ENCODE assay signal across 9 mouse cellular contexts in genomic region chr6:86885816-86886529, GRCm38 (mm10). TPM values are rescaled to one million over a fixed set of nuclear protein-coding genes. Genes with fewer than 3 reads are reported as not detected.
DNase-seq lines count a peak whose midpoint lies in the region; ATAC-seq and TF ChIP-seq lines count a peak whose summit lies in the region.
"Had no signal": no experiment of that assay in that cellular context is flagged by ENCODE, and none has a peak within 500 bp of the region (broad histone marks: within the 10 kb centered on the region; RNA-seq: fewer than 3 reads in every experiment).

No protein-coding gene starts in this region.

- no peak overlapping the region for H3K4me3 ChIP-seq in heart, embryonic 10.5 days
- no peak overlapping the region for H3K4me3 ChIP-seq in forebrain, postnatal 0 days (ENCODE audit: low read depth, low read length)

- TF ChIP-seq CTCF in forebrain, postnatal 0 days (IDR thresholded peaks at IDR 0.05; ENCODE audit: low read depth) = no peak

- H3K36me3 ChIP-seq in heart, embryonic 10.5 days = peaks cover 10% of the 10 kb centered on the region; the same call in 1 of the 2 replicates
- no peaks in the 10 kb centered on the region for H3K36me3 ChIP-seq in forebrain, postnatal 0 days (ENCODE audit: insufficient read depth)

- DNase-seq in gastrocnemius, postnatal 25 days = peak; percentile 46
- DNase-seq in gastrocnemius, postnatal 10 days = no peak
- DNase-seq in 416B (ENCODE audit: low read depth) = peak; percentile 66
- no peak for DNase-seq in heart, embryonic 10.5 days (ENCODE audit: low spot score)
- DNase-seq in kidney, postnatal 36 days = peak; percentile 18 to 46
- no peak for DNase-seq in spleen, postnatal 14 days (ENCODE audit: low spot score in 2 of 2)
- no peak for DNase-seq in forebrain, postnatal 0 days
- DNase-seq in thymus, adult 18-20 months = no peak
- DNase-seq: lung, postnatal 10 days had no signal

- H3K27ac ChIP-seq in heart, embryonic 10.5 days = 0 out of 2 replicates have a peak overlapping the region, but pooled peaks have one; percentile 4
- no peak overlapping the region for H3K27ac ChIP-seq in forebrain, postnatal 0 days (ENCODE audit: low read depth, low read length)

- ATAC-seq in forebrain, postnatal 0 days = no peak

- peaks cover 28% of the 10 kb centered on the region for H3K4me1 ChIP-seq in heart, embryonic 10.5 days
- no peaks in the 10 kb centered on the region for H3K4me1 ChIP-seq in forebrain, postnatal 0 days (ENCODE audit: insufficient read depth)

- H3K4me2 ChIP-seq in forebrain, postnatal 0 days (ENCODE audit: low read depth) = no peak overlapping the region

- H3K9ac ChIP-seq in forebrain, postnatal 0 days = no peak overlapping the region

- H3K9me3 ChIP-seq in heart, embryonic 10.5 days = no peaks in the 10 kb centered on the region
- no peaks in the 10 kb centered on the region for H3K9me3 ChIP-seq in forebrain, postnatal 0 days (ENCODE audit: low read length)

- 71% methylated on average over 6 of the region's 6 CpGs for WGBS in heart, embryonic 10.5 days
- WGBS in forebrain, postnatal 0 days = 83% methylated on average over 6 of the region's 6 CpGs

- H3K27me3 ChIP-seq in heart, embryonic 10.5 days (ENCODE audit: insufficient read depth, poor library complexity, severe bottlenecking) = no peaks in the 10 kb centered on the region
- no peaks in the 10 kb centered on the region for H3K27me3 ChIP-seq in forebrain, postnatal 0 days (ENCODE audit: insufficient read depth, low read length)

RNA-seq across cellular contexts. Expression of gene Aak1, which starts 36.7 kb away (rescaled TPM):
- 10 to 100 TPM; 33.1 to 33.3 TPM for total RNA-seq in gastrocnemius, postnatal 25 days (2021)
- 10 to 100 TPM; 35.7 to 45.3 TPM for total RNA-seq in gastrocnemius, postnatal 10 days (2021)
- polyA plus RNA-seq in heart, embryonic 10.5 days (2016; fragmentation: Nextera tagmentation; extraction: Ambion mirVana) = 19.4 and 24.3 TPM in 2 replicates
- total RNA-seq in forebrain, postnatal 0 days (2014; rRNA removed) = 45.5 and 57.6 TPM in 2 replicates
- 21.4 and 31.0 TPM in 2 replicates for polyA plus RNA-seq in forebrain, postnatal 0 days (2015; fragmentation: Nextera tagmentation; extraction: Ambion mirVana)

Comparison
In these comparisons a context has a peak if more than half of its experiments do, and no peak if none do; other contexts are left out.
1. DNase-seq: peak in gastrocnemius, postnatal 25 days (single experiment), 416B (single experiment) and kidney, postnatal 36 days (2 of 2); none in gastrocnemius, postnatal 10 days (single experiment), heart, embryonic 10.5 days (single experiment), spleen, postnatal 14 days (0 of 2), forebrain, postnatal 0 days (single experiment) and thymus, adult 18-20 months (0 of 2).